Mouse (Mus musculus): ENCODE measurements at regions not wholly inside any gene's neighbourhood (a gene's known extent, or its start where the extent isn't known, plus 50 kb on each side); places are given as distances from the start of the nearest gene placed in this dataset.

DNA sequence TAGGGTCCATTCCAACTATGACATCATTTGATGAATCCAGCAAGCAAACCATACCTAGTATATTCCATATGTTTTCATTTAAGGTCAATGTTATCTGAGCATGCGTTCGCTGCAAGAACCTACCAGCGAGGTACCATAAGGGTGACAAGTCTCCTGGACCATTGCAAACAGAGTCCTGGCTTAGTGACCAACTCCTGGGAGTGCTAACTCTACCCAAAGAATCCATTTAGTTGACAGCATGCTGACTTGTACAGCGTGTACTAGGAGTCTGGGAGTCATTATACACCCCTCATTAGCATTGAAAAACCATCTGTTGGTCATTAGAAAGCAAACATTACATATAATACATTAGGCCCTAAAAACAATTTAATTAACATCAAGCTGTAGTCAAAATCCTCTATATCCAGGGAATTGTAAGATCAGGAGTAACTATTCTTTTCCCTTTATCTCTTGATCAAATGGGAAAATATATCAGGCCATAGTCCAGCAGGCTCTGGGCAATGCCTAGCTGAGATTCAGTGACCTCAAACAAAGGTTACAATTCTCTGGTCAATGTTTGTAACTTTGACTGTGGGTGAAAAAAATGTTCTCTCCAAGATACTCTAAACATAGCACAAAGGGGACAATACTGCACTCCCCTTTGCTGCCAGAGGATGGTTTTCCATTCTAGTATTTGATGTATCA is 255.9 kb upstream of the Ldb2 start:
- Histone ChIP-seq H3K4me2 (replicated peaks) (no peak overlapping the region), H3K4me1 (replicated peaks) (no peaks in the 10 kb centered on the region), H3K4me3 (replicated peaks) (no peak overlapping the region), H3K9ac (no peak overlapping the region), H3K9me3 (no peaks in the 10 kb centered on the region), H3K27me3 (replicated peaks) (no peaks in the 10 kb centered on the region), H3K27ac (no peak overlapping the region), H3K36me3 (no peaks in the 10 kb centered on the region)
- no peak for ATAC-seq
- WGBS, result 84% methylated on average over 4 of the region's 4 CpGs

DNA sequence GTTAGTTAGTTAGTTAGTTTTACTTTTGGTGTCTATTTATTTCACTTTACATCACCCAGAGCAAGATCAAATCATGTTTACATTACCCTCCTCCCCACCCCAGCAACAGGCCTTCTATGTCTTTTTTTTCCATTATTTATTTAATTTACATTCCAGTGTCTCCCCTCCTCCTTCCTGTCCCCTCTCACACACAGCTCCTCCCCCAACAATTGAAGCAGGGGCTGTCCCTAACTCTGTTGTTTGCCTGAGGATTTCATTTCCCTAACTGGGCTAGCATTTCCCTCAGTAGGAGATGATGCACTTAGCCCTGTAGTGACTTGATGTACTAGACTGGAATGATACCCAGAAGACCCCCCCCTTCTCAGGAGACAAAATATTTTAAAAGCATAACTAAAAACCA is 249.9 kb upstream of the Ldb2 start:
- no peak for ATAC-seq
- Histone ChIP-seq H3K4me2 (replicated peaks) (no peak overlapping the region), H3K27ac (no peak overlapping the region), H3K27me3 (replicated peaks) (no peaks in the 10 kb centered on the region), H3K4me1 (replicated peaks) (no peaks in the 10 kb centered on the region), H3K36me3 (no peaks in the 10 kb centered on the region), H3K9me3 (no peaks in the 10 kb centered on the region), H3K9ac (no peak overlapping the region), H3K4me3 (replicated peaks) (no peak overlapping the region)

- H3K27ac ChIP-seq, result no peak overlapping the region
These were observed 243.4 kb upstream of the Ldb2 start for GRCm38 (mm10) chr5:45042914-45043313.

DNA sequence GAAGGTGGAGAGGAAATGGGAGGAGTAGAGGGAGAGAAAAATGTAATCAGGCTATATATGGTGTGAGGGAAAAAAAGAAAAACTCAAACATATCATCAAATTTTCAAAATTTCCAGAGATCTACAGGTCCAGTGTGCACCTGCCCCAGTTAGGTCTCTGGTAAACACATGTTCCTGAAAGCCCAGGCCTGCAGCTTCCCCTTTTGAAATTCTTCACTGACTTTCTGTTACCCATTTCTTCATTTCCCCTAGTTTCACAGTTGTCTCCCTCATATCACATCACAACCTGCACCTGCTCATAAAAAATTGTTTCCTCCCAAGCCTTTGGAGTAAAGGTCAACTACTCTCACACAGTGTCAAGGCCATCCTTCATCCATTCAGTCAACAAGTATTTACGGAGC is 236.9 kb upstream of the Ldb2 start:
- Histone ChIP-seq H3K27me3 (replicated peaks) (no peaks in the 10 kb centered on the region), H3K4me2 (replicated peaks) (no peak overlapping the region), H3K9ac (no peak overlapping the region), H3K4me3 (replicated peaks) (no peak overlapping the region), H3K4me1 (replicated peaks) (no peaks in the 10 kb centered on the region), H3K27ac (no peak overlapping the region), H3K36me3 (no peaks in the 10 kb centered on the region), H3K9me3 (no peaks in the 10 kb centered on the region)
- ATAC-seq, result no peak
- WGBS, result 38% methylated on average over 1 of the region's 1 CpGs

More at GRCm38 (mm10) chr5:45042914-45043313, 243.4 kb upstream of the Ldb2 start:
- ATAC-seq, result no peak
- Histone ChIP-seq H3K4me2 (replicated peaks) (no peak overlapping the region), H3K36me3 (no peaks in the 10 kb centered on the region), H3K4me1 (replicated peaks) (no peaks in the 10 kb centered on the region), H3K9me3 (no peaks in the 10 kb centered on the region), H3K27me3 (replicated peaks) (no peaks in the 10 kb centered on the region), H3K9ac (no peak overlapping the region), H3K4me3 (replicated peaks) (no peak overlapping the region)
- WGBS, result 72% methylated on average over 2 of the region's 2 CpGs

- Histone ChIP-seq H3K4me3 (replicated peaks) (no peak overlapping the region), H3K36me3 (no peaks in the 10 kb centered on the region), H3K4me2 (replicated peaks) (no peak overlapping the region), H3K27ac (no peak overlapping the region), H3K27me3 (replicated peaks) (no peaks in the 10 kb centered on the region), H3K9ac (no peak overlapping the region), H3K4me1 (replicated peaks) (no peaks in the 10 kb centered on the region), H3K9me3 (no peaks in the 10 kb centered on the region)
- no peak for ATAC-seq
- 66% methylated on average over 1 of the region's 1 CpGs for WGBS
These were observed 233.7 kb upstream of the Ldb2 start for GRCm38 (mm10) chr5:45033146-45033545.

DNA sequence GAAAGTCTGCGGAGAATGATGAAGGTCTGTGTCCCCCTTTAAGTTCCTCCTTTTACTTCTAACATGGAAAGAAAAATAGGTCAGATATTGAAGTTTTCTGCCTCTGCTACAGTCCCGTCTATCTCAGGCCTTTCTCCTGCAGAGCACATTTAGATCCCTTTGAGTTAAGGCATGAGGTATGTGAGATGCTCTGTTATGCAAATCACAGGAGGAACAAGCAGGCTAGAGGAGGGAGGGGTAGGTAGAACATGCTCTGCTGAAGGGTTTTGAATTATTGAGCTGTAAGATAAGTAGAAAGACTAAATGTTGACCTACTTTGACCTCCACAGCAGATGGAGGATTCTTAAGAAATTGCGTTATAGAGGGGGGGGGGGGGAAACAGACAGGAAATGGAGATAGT is 228.4 kb upstream of the Ldb2 start:
- ATAC-seq, result no peak
- no peak overlapping the region for H3K27ac ChIP-seq
- H3K4me1 ChIP-seq (replicated peaks), result no peaks in the 10 kb centered on the region
- H3K27me3 ChIP-seq (replicated peaks), result no peaks in the 10 kb centered on the region
- H3K9ac ChIP-seq, result no peak overlapping the region
- no peaks in the 10 kb centered on the region for H3K9me3 ChIP-seq
- WGBS, result 38% methylated on average over 3 of the region's 3 CpGs
- no peaks in the 10 kb centered on the region for H3K36me3 ChIP-seq
- H3K4me3 ChIP-seq (replicated peaks), result no peak overlapping the region
- H3K4me2 ChIP-seq (replicated peaks), result no peak overlapping the region

DNA sequence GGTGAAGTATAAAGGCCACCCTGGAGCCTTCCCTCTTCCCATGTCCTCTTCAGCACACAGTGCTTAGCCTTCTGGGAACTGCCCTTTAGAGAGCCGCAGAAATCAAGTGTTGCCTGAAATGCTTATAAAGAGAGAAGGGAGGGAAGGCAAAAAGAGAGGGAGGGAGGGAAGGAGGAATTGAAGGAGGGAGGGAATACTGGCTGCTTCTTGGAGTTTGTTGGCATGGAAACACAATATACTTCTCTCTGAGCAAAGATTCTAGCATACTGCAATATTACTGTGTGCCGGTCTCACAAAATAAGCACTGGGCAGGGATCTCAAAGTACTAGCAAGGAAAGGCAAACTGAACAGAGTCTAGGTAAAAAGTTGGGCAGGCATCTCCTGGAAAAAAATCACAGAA is 225.9 kb upstream of the Ldb2 start:
- no peak for ATAC-seq
- H3K4me2 ChIP-seq (replicated peaks), result no peak overlapping the region
- H3K4me1 ChIP-seq (replicated peaks), result no peaks in the 10 kb centered on the region
- 83% methylated on average over 2 of the region's 2 CpGs for WGBS
- no peaks in the 10 kb centered on the region for H3K36me3 ChIP-seq
- no peaks in the 10 kb centered on the region for H3K9me3 ChIP-seq
- H3K27me3 ChIP-seq (replicated peaks), result no peaks in the 10 kb centered on the region
- H3K27ac ChIP-seq, result no peak overlapping the region
- no peak overlapping the region for H3K9ac ChIP-seq
- no peak overlapping the region for H3K4me3 ChIP-seq (replicated peaks)

DNA sequence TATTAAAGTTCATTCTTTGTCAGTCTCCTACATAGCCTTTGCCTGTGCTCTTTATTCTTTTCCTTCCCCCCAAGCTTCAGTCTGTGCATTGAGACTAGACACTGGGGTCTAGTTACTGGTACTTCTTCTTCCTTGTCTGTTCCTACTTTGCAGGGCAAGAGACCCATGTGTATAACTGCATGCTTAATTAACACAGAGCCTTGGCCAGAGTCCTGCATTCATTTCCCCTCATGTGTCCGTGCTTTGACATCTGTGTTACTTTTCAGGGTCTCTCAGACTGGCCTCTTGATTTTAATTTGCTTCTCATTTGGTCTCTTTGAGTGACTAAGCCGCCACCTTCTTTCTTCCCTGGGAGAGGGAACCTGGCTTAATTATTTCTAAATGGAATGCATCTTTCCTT is 208.4 kb upstream of the Ldb2 start:
- Histone ChIP-seq H3K4me3 (replicated peaks) (no peak overlapping the region), H3K9ac (no peak overlapping the region), H3K27me3 (replicated peaks) (no peaks in the 10 kb centered on the region), H3K9me3 (no peaks in the 10 kb centered on the region), H3K4me2 (replicated peaks) (no peak overlapping the region), H3K36me3 (no peaks in the 10 kb centered on the region), H3K4me1 (replicated peaks) (no peaks in the 10 kb centered on the region), H3K27ac (no peak overlapping the region)
- no peak for ATAC-seq
- 69% methylated on average over 2 of the region's 2 CpGs for WGBS

- Histone ChIP-seq H3K27me3 (replicated peaks) (no peaks in the 10 kb centered on the region), H3K36me3 (no peaks in the 10 kb centered on the region), H3K27ac (no peak overlapping the region)
These were observed 201.5 kb upstream of the Ldb2 start for GRCm38 (mm10) chr5:45000996-45001395.

DNA sequence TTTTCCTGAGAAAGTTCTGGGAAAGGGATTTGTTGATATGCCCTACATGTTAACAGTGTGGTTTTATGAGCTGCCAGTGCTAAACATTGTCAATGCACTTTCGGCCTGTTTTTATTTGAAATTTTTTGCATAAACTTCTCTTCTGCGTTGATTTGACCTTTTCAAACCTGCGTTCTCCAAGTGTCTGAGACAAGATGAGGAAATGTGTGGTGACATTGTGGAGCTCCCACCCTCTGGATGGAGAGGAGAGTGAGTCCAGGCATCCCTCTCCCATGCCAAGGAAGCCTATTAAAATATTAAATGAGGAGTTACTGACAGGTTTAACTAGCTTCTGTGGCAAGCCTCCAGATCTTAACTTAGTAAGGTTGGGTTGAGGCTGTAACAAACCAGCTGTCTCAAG is 199.6 kb upstream of the Ldb2 start:
- Histone ChIP-seq H3K9ac (no peak overlapping the region), H3K36me3 (no peaks in the 10 kb centered on the region), H3K4me1 (replicated peaks) (no peaks in the 10 kb centered on the region), H3K27me3 (replicated peaks) (no peaks in the 10 kb centered on the region), H3K9me3 (no peaks in the 10 kb centered on the region), H3K4me3 (replicated peaks) (no peak overlapping the region), H3K4me2 (replicated peaks) (no peak overlapping the region), H3K27ac (no peak overlapping the region)
- no peak for ATAC-seq
- 55% methylated on average over 3 of the region's 3 CpGs for WGBS

More at GRCm38 (mm10) chr5:45000996-45001395, 201.5 kb upstream of the Ldb2 start:
- ATAC-seq, result no peak
- no peaks in the 10 kb centered on the region for H3K9me3 ChIP-seq
- no peak overlapping the region for H3K4me2 ChIP-seq (replicated peaks)
- H3K9ac ChIP-seq, result no peak overlapping the region
- H3K4me3 ChIP-seq (replicated peaks), result no peak overlapping the region
- no peaks in the 10 kb centered on the region for H3K4me1 ChIP-seq (replicated peaks)

GRCm38 (mm10) chr5:44975456-44976195 is 176.1 kb upstream of the Ldb2 start:
- WGBS, result 37% methylated on average over 9 of the region's 9 CpGs
- Histone ChIP-seq H3K27ac (peak overlapping the region; percentile 27; the same call in 1 of the 2 replicates), H3K4me1 (replicated peaks) (0 out of 2 replicates have a peak, but pooled peaks cover 2% of the 10 kb centered on the region), H3K9me3 (no peaks in the 10 kb centered on the region), H3K4me2 (replicated peaks) (no peak overlapping the region), H3K9ac (no peak overlapping the region), H3K4me3 (replicated peaks) (no peak overlapping the region), H3K36me3 (no peaks in the 10 kb centered on the region), H3K27me3 (replicated peaks) (no peaks in the 10 kb centered on the region)
- no peak for ATAC-seq

GRCm38 (mm10) chr5:44943023-44943921 is 143.8 kb upstream of the Ldb2 start:
- peak; percentile 73 for ATAC-seq
- no peak overlapping the region for H3K9ac ChIP-seq
- H3K4me3 ChIP-seq (replicated peaks), result no peak overlapping the region
- H3K4me1 ChIP-seq (replicated peaks), result 0 out of 2 replicates have a peak, but pooled peaks cover 7% of the 10 kb centered on the region
- H3K27me3 ChIP-seq (replicated peaks), result no peaks in the 10 kb centered on the region
- WGBS, result 27% methylated on average over 7 of the region's 7 CpGs
- H3K36me3 ChIP-seq, result no peaks in the 10 kb centered on the region
- H3K9me3 ChIP-seq, result no peaks in the 10 kb centered on the region
- H3K4me2 ChIP-seq (replicated peaks), result no peak overlapping the region
- H3K27ac ChIP-seq, result no peak overlapping the region
